Mouse (Mus musculus): ENCODE results near the gene B020004J07Rik.
"Not testable (repeated sequence)": the region's sequence is repeated elsewhere in the genome, so short reads cannot be mapped to it uniquely, and the experiment has no call there.

The B020004J07Rik gene

DNA sequence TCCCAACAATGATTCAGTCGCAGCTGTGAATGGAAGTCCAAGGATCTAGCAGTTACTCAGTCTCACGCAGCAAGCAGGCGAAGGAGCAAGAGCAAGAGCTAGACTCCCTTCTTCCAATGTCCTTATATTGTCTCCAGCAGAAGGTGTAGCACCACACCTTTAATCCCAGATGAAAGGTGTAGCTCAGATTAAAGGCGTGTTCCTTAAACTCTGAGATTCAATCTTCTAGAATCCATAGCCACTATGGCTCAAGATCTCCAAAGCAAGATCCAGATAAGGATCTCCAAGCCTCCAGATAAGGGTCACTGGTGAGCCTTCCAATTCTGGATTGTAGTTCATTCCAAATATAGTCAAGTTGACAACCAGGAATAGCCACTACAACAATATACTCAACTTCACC, at the start of gene B020004J07Rik:
B020004J07Rik (minus strand) TSS at position 101 of the 400 bp plus-strand sequence.
- not testable (repeated sequence) for DNase-seq

DNA sequence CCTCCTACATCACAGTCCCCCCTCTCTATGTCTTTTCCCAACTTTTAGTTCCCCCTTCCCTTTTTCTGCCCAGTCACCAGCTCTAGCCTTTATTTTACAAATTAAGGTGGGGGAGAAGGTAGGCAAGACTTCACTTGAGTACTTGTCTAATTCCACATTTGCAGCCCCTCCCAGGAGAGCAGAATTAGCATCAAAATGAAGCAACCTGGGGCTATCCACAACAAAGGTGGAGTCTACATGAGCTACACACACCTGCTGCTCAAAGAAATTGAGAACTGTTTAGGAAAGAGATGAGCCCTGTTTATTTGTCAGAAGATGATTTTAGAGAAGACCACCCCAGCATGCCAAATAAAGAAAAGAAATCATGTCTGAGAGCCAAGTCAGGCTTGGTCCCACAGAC, 45.6 kb upstream of the B020004J07Rik start:
- DNase-seq = no peak

DNA sequence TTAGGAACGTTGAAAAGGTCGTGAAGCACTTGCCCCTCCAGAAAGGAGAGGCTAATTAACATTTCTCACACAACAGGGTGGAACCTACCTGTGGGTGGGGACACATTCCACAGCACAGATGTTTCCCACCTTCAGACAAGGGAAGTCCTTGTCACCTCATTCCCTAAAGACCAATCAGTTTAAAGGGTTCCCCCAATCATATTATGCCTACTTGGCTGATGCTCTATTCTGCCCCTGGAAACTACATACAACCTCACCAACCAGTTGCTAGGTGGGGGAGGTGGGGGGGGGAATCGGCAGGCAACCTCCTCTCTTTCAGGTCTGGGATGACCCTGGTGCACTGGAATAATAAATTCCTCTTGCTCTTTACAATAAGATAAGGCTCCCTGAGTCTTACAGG, 39.8 kb upstream of the B020004J07Rik start:
- no peak for DNase-seq

DNA sequence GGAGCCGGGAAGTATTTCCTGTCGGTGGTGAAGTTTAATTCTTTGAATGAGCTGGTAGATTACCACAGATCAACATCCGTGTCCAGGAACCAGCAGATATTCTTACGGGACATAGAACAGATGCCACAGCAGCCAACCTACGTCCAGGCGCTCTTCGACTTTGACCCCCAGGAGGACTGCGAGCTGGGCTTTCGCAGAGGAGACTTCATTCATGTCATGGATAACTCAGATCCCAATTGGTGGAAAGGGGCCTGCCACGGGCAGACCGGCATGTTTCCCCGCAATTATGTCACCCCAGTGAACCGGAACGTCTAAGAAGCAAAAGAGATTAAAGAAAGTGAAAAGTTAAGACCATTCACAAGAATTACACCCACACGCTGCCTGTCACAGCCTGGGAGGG, 31.9 kb upstream of the B020004J07Rik start:
- not testable (repeated sequence) for DNase-seq

DNA sequence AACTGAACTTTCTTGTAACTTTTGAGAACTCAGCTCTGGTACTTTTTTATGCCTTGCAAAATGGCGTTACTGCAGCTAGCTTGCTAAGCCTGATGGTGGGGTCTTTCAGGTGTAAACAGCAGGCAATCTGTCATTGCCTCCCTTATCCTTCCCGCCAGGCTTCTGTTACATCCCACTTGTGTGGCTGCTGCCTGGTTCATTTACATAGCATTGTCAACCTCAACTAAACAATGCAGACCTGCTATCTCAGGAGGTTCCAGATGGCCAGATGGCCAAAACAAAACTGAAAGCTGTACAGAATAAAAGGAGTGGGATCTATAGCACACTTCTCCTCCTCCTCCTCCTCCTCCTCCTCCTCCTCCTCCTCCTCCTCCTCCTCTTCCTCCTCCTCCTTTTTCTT, 28.2 kb upstream of the B020004J07Rik start:
- DNase-seq = not testable (repeated sequence)

DNA sequence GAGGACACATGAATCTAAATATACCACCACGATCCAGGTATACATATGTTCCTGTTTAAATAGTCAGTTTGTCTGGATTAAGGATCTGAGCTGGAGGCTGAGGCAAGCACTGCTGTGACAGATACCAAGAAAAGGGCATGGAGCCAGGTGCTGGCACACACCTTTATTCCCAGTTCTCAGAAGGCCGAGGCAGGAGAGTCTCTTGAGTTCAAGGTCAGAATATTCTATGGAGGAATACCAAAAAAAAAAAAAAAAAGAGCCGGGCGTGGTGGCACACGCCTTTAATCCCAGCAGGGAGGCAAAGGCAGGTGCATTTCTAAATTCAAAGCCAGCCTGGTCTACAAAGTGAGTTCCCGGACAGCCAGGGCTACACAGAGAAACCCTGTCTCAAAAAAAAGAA, 18.5 kb upstream of the B020004J07Rik start:
- no peak for DNase-seq

DNA sequence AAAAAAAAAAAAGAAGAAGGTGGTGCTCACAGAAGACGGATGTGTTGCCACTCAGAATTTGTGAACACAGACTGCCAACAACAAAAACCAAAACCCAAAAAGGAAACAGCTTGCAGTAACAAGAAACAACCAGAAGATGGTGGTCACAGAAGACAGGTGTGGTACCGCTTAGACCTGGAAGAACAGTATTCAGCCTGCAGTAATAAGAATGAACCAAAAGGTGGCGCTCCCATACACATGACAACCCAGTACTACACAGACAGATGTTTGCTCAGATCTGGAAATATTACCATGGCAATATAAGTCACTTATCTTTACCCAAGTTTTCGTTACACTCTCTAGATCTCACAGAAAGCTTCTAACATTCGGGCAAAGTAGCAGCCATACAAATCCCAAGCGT, 17.1 kb upstream of the B020004J07Rik start:
- DNase-seq = peak; percentile 44

DNA sequence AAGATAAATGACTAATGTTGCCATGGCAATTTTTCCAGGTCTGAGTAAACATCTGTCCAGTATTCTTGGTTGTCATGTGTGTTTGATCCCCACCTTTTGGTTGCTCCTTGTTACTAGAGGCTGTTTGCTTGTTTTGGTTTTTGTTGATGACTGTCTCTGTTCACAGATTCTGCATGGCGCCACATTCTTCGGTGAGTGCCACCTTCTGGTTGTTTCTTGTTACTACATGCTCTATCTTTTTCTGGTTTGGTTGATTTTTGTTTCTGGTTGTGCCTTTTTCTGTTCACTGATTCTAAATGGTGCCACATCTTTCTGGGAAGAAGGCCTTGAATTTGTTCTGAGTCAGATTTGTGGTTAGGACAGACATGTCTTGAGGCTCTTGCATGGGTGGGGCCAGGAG, 7.1 kb upstream of the B020004J07Rik start:
- DNase-seq = no peak
